Mouse (Mus musculus) CD4-positive, CD25-positive, alpha-beta regulatory T cell, adult 4 months (primary cell): Measurements from ENCODE around the gene Cgref1. TPM values are rescaled to one million over a fixed set of nuclear protein-coding genes. Genes with fewer than 3 reads are reported as not detected.

Source experiments
- ATAC-seq: one replicate; pipeline ENCODE4 v1.8.0; 2017
- polyA plus RNA-seq, 2 experiments: library from polyadenylated mRNA; unstranded; fragments of 100-300 nt; shearing (Covaris generic); gene quantifications; one replicate each; pipeline ENCODE4 v1.2.1; 2017

Cgref1 gene
- 1 to 10 TPM in 1 of 2 experiments, not detected in 1; 1.7 TPM for polyA plus RNA-seq

- peak; percentile 16 for ATAC-seq
These were observed at the start of gene Cgref1 for GRCm38 (mm10) chr5:30944956-30945781. Gene Cgref1 (minus strand): TSS chr5:30945591.

GRCm38 (mm10) chr5:30994074-30994473 lies 48.7 kb upstream of the Cgref1 start:
- no peak for ATAC-seq

- ATAC-seq: no peak
These were observed 47.7 kb upstream of the Cgref1 start for GRCm38 (mm10) chr5:30992980-30993676.

GRCm38 (mm10) chr5:30982357-30982756 lies 37.0 kb upstream of the Cgref1 start:
- ATAC-seq: no peak

GRCm38 (mm10) chr5:30974870-30975656 lies 29.7 kb upstream of the Cgref1 start:
- ATAC-seq: no peak

- no peak for ATAC-seq
These were observed 24.0 kb upstream of the Cgref1 start for GRCm38 (mm10) chr5:30969440-30969839.

- no peak for ATAC-seq
These were observed 23.0 kb upstream of the Cgref1 start, which contains the start of gene Tcf23 for GRCm38 (mm10) chr5:30968416-30968815. Gene Tcf23 (plus strand): TSS chr5:30968662.

- ATAC-seq: no peak
These were observed 20.8 kb upstream of the Cgref1 start for GRCm38 (mm10) chr5:30966189-30966588.

- no peak for ATAC-seq
These were observed 18.5 kb upstream of the Cgref1 start for GRCm38 (mm10) chr5:30963916-30964315.

GRCm38 (mm10) chr5:30961545-30962505 lies 16.4 kb upstream of the Cgref1 start:
- peak; percentile 55 for ATAC-seq

GRCm38 (mm10) chr5:30960814-30961213 lies 15.4 kb upstream of the Cgref1 start:
- no peak for ATAC-seq

- peak; percentile 91 for ATAC-seq
These were observed 14.6 kb upstream of the Cgref1 start, which contains the start of gene Preb for GRCm38 (mm10) chr5:30959966-30960501. Gene Preb (minus strand): TSS chr5:30960361.

GRCm38 (mm10) chr5:30959198-30959854 lies 13.9 kb upstream of the Cgref1 start:
- ATAC-seq: no peak

- no peak for ATAC-seq
These were observed 12.5 kb upstream of the Cgref1 start for GRCm38 (mm10) chr5:30957891-30958290.

GRCm38 (mm10) chr5:30955751-30956150 lies 10.4 kb upstream of the Cgref1 start:
- ATAC-seq: no peak

- ATAC-seq: no peak
These were observed 9.2 kb upstream of the Cgref1 start for GRCm38 (mm10) chr5:30954556-30954955.

GRCm38 (mm10) chr5:30954065-30954464 lies 8.7 kb upstream of the Cgref1 start:
- ATAC-seq: no peak

GRCm38 (mm10) chr5:30952551-30952950 lies 7.2 kb upstream of the Cgref1 start:
- ATAC-seq: no peak

- ATAC-seq: no peak
These were observed 6.3 kb upstream of the Cgref1 start for GRCm38 (mm10) chr5:30951706-30952105.

- ATAC-seq: no peak
These were observed 5.5 kb upstream of the Cgref1 start for GRCm38 (mm10) chr5:30950922-30951321.

- no peak for ATAC-seq
These were observed 5.1 kb upstream of the Cgref1 start for GRCm38 (mm10) chr5:30950451-30950850.
